Mouse (Mus musculus): Measurements from ENCODE around the gene Mrpl33. TPM values are rescaled to one million over a fixed set of nuclear protein-coding genes. Genes with fewer than 3 reads are reported as not detected.

The Mrpl33 gene
- polyA plus RNA-seq, 1 experiment from 2014 or later = 211 TPM

DNA sequence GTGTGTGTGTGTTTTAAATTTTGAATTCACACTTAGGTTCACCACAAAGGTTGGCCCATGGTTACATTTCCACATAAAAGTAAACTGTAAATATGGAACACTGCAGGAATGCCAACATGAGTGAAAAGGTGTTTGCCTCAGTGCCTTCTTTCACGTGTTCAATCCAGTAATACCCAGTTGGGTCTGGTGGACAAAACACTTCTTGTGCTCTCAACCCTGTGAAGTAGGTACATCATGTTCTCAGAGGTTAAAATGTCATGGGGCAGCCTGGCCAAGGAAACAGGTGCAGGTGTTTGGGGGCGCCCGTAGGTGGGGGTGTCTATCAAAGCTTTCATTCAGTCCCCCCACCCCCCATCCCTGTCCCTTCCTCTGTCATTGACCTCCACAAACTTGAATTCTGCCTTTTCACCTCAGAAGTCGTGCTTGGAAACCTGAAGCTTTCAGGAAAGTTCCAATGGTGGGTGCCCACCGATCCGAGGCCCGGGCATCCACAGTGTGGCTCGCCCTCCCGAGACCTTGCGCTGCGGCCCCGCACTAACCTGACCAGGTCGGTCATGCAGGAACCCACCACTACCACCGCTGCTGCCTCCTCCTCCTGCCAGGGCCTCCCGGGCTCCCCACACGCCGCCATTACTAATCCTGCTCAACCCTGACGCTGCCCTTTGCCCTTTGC is 100.4 kb downstream of the Mrpl33 start, which contains the start of gene Rbks:
Rbks (minus strand) TSS at position 657 of the 673 bp plus-strand sequence.
- peak; percentile 75 for ATAC-seq
- peak within 1 kb of the TSS; percentile 74 for H3K4me2 ChIP-seq (ENCODE audit: low read length)
- H3K4me1 ChIP-seq (ENCODE audit: control insufficient read depth, insufficient read depth, low read length) = peaks cover 8% of the 10 kb centered on the region
- H3K4me3 ChIP-seq (ENCODE audit: low read depth, low read length) = peak within 1 kb of the TSS; percentile 82
- H3K36me3 ChIP-seq (ENCODE audit: control insufficient read depth, insufficient read depth, low read length) = no peaks in the 10 kb centered on the region
- peak within 1 kb of the TSS; percentile 92 for H3K27ac ChIP-seq (ENCODE audit: low read length)
- 5% methylated on average over 18 of the region's 18 CpGs for WGBS
- no peaks in the 10 kb centered on the region for H3K27me3 ChIP-seq (ENCODE audit: control insufficient read depth, insufficient read depth, low read depth, low read length)
- peak within 1 kb of the TSS; percentile 95 for H3K9ac ChIP-seq (ENCODE audit: low read depth, low read length)
- no peaks in the 10 kb centered on the region for H3K9me3 ChIP-seq (replicated peaks; ENCODE audit: control insufficient read depth, low read length, poor library complexity, severe bottlenecking)

DNA sequence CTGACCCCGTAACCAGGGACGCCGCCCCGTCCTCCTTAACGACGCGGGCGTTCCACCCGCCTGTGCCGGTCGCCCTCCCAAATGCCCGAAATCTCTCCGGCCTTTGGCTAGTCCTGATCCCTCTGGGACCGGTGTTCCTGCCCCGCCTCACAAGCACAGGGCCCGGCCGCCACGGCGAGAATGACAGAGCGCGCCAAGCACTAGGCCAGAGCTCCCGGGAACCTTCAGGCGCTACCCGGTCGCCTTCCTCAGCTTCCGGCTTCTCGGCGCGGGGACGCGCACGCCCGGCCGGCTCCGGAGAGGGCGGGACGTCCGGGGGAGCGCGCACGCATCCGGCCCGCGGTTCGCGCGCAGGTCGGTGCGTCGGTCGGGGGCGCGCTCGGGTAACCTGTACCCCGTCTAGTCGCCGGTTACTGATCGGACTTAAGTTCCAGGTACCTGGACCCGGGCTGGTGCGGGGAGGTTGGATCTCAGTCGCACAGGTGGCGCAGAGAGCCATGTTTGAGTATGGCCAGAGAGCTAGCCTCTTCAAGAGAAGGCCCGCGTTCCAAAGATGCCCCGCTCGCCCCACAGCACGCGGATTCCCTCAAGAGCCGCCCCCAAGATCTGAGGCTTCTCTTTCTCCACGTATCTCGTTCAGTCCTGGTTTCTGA is 101.0 kb downstream of the Mrpl33 start, which contains the start of gene Babam2:
Babam2 (plus strand) TSS at position 41 of the 653 bp plus-strand sequence.
- WGBS = 0% methylated on average over 71 of the region's 71 CpGs
- H3K4me1 ChIP-seq (ENCODE audit: control insufficient read depth, insufficient read depth, low read length) = peaks cover 8% of the 10 kb centered on the region
- H3K9me3 ChIP-seq (replicated peaks; ENCODE audit: control insufficient read depth, low read length, poor library complexity, severe bottlenecking) = no peaks in the 10 kb centered on the region
- H3K4me3 ChIP-seq (ENCODE audit: low read depth, low read length) = peak within 1 kb of the TSS; percentile 82
- peak; percentile 96 for ATAC-seq
- H3K36me3 ChIP-seq (ENCODE audit: control insufficient read depth, insufficient read depth, low read length) = no peaks in the 10 kb centered on the region
- H3K27me3 ChIP-seq (ENCODE audit: control insufficient read depth, insufficient read depth, low read depth, low read length) = no peaks in the 10 kb centered on the region
- peak within 1 kb of the TSS; percentile 95 for H3K9ac ChIP-seq (ENCODE audit: low read depth, low read length)
- peak within 1 kb of the TSS; percentile 92 for H3K27ac ChIP-seq (ENCODE audit: low read length)
- peak within 1 kb of the TSS; percentile 74 for H3K4me2 ChIP-seq (ENCODE audit: low read length)

DNA sequence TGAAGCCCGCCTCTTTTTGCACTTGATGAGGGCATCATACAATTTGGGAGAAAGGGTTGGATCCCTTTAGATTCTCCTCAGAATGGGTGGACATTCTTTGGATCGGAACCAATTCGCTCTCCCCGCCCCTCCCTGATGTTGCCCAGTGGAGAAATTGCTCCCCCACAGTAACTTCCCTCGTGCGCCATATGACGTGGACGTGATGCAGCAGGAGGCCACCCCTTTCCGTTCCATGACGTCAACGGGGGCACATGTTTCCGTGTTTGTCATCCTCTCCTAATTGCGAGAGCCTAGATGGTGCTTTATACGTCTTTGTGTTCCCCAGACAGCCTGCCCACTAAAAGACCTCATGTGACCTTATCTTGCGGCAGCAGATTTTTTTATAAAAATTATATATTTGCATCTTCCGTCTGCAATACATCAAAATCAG is 101.6 kb downstream of the Mrpl33 start:
- Histone ChIP-seq H3K9me3 (replicated peaks; ENCODE audit: control insufficient read depth, low read length, poor library complexity, severe bottlenecking) (no peaks in the 10 kb centered on the region), H3K9ac (ENCODE audit: low read depth, low read length) (peak overlapping the region; percentile 95), H3K27me3 (ENCODE audit: control insufficient read depth, insufficient read depth, low read depth, low read length) (no peaks in the 10 kb centered on the region), H3K36me3 (ENCODE audit: control insufficient read depth, insufficient read depth, low read length) (peaks cover 2% of the 10 kb centered on the region; the same call in 1 of the 2 replicates), H3K4me1 (ENCODE audit: control insufficient read depth, insufficient read depth, low read length) (peaks cover 8% of the 10 kb centered on the region), H3K27ac (ENCODE audit: low read length) (peak overlapping the region; percentile 92), H3K4me2 (ENCODE audit: low read length) (peak overlapping the region; percentile 74), H3K4me3 (ENCODE audit: low read depth, low read length) (peak overlapping the region; percentile 82)
- ATAC-seq = peak; percentile 89
- 4% methylated on average over 16 of the region's 16 CpGs for WGBS

DNA sequence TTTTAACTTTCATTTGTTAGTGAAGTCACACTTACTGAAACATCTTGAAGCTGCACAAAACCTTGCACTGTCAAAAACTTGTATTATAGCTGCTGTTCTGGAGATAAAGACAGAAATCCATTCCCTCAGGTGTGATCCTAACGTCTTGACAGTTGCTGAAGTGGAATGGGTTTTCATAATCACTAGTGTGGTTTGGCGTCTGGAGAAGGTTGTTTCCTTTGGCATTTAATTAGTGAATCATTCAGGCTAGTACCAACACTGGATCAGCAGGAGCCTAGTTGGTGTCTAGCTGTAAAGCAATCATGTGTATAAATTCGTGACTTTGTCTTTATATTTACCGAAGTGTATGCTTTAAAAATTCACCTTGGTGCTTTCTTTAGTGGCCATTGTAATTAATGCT is 102.2 kb downstream of the Mrpl33 start:
- no peak for ATAC-seq
- Histone ChIP-seq H3K4me1 (ENCODE audit: control insufficient read depth, insufficient read depth, low read length) (peaks cover 8% of the 10 kb centered on the region), H3K4me2 (ENCODE audit: low read length) (peak overlapping the region; percentile 74), H3K4me3 (ENCODE audit: low read depth, low read length) (no peak overlapping the region; the same call in 1 of the 2 replicates), H3K27me3 (ENCODE audit: control insufficient read depth, insufficient read depth, low read depth, low read length) (no peaks in the 10 kb centered on the region), H3K27ac (ENCODE audit: low read length) (no peak overlapping the region), H3K9ac (ENCODE audit: low read depth, low read length) (no peak overlapping the region), H3K9me3 (replicated peaks; ENCODE audit: control insufficient read depth, low read length, poor library complexity, severe bottlenecking) (no peaks in the 10 kb centered on the region), H3K36me3 (ENCODE audit: control insufficient read depth, insufficient read depth, low read length) (peaks cover 3% of the 10 kb centered on the region; the same call in 1 of the 2 replicates)
- 42% methylated on average over 4 of the region's 4 CpGs for WGBS

DNA sequence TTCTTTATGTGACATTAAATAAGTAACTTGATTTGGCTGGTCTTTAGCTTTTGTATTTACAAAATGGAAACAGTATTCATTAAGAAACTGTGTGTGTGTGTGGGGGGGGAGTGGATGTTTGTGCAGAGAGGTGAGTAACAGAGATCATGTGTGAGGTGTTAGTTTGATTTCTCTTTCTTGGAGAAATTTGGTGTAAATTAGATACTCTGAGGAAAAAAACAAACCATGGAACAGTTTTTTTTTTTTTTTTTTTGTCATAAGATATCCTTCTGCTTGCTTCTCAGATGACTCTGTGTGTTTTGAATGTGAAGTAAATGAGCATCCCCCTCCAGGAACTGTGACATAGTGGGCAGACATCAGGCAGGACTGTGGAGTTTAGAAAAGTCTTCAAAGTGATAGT is 102.7 kb downstream of the Mrpl33 start:
- Histone ChIP-seq H3K27ac (ENCODE audit: low read length) (no peak overlapping the region), H3K9me3 (replicated peaks; ENCODE audit: control insufficient read depth, low read length, poor library complexity, severe bottlenecking) (no peaks in the 10 kb centered on the region), H3K4me1 (ENCODE audit: control insufficient read depth, insufficient read depth, low read length) (peaks cover 8% of the 10 kb centered on the region), H3K4me2 (ENCODE audit: low read length) (no peak overlapping the region), H3K36me3 (ENCODE audit: control insufficient read depth, insufficient read depth, low read length) (peaks cover 3% of the 10 kb centered on the region; the same call in 1 of the 2 replicates), H3K4me3 (ENCODE audit: low read depth, low read length) (no peak overlapping the region), H3K9ac (ENCODE audit: low read depth, low read length) (no peak overlapping the region), H3K27me3 (ENCODE audit: control insufficient read depth, insufficient read depth, low read depth, low read length) (no peaks in the 10 kb centered on the region)
- ATAC-seq = no peak

DNA sequence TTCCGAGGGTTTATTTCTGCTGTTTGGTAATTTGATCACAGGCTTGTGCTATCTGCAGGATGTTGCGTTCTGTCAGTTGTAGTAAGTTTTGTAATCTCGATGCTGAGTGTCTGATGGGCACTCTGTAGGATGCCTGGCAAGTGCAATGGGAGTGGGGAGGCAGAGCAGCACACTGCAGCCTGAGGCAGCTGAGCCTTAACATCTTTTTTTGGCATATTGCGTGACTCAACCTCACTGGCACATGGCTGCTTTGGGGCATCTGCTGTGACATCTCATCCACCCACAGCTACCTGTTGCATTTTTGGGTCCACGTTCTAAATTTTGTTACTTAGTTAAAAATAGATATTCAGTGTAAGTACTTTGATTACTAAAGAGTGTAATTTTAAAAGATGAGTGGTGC is 108.2 kb downstream of the Mrpl33 start:
- no peaks in the 10 kb centered on the region for H3K4me1 ChIP-seq (ENCODE audit: control insufficient read depth, insufficient read depth, low read length)
- no peak for ATAC-seq
- no peaks in the 10 kb centered on the region for H3K9me3 ChIP-seq (replicated peaks; ENCODE audit: control insufficient read depth, low read length, poor library complexity, severe bottlenecking)
- no peak overlapping the region for H3K9ac ChIP-seq (ENCODE audit: low read depth, low read length)
- H3K4me2 ChIP-seq (ENCODE audit: low read length) = no peak overlapping the region
- H3K4me3 ChIP-seq (ENCODE audit: low read depth, low read length) = no peak overlapping the region
- no peak overlapping the region for H3K27ac ChIP-seq (ENCODE audit: low read length)
- peaks cover 3% of the 10 kb centered on the region; the same call in 1 of the 2 replicates for H3K36me3 ChIP-seq (ENCODE audit: control insufficient read depth, insufficient read depth, low read length)
- 95% methylated on average over 5 of the region's 5 CpGs for WGBS
- no peaks in the 10 kb centered on the region for H3K27me3 ChIP-seq (ENCODE audit: control insufficient read depth, insufficient read depth, low read depth, low read length)

DNA sequence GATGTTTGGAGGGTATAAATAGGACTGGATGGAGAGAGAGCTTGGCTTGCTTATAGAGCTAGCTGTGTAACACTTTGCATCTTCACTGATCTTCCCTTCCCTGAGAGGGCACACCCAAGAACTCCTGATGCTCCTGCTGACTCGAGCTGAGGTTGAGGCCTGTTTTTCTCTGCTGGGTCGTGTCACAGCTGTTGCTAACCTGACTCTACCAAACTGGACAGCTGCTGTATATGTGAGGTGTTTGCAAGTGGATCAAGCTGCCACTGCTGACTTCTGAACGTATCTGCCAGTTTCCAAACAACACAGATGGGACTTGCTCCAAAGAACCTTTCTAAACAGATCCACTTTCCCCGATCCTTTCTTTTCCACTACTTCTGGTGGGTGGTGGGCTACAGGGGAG is 110.1 kb downstream of the Mrpl33 start:
- Histone ChIP-seq H3K9ac (ENCODE audit: low read depth, low read length) (no peak overlapping the region), H3K4me1 (ENCODE audit: control insufficient read depth, insufficient read depth, low read length) (no peaks in the 10 kb centered on the region), H3K36me3 (ENCODE audit: control insufficient read depth, insufficient read depth, low read length) (peaks cover 3% of the 10 kb centered on the region; the same call in 1 of the 2 replicates), H3K9me3 (replicated peaks; ENCODE audit: control insufficient read depth, low read length, poor library complexity, severe bottlenecking) (no peaks in the 10 kb centered on the region), H3K4me2 (ENCODE audit: low read length) (no peak overlapping the region), H3K27ac (ENCODE audit: low read length) (no peak overlapping the region), H3K27me3 (ENCODE audit: control insufficient read depth, insufficient read depth, low read depth, low read length) (no peaks in the 10 kb centered on the region), H3K4me3 (ENCODE audit: low read depth, low read length) (no peak overlapping the region)
- no peak for ATAC-seq
- WGBS = 82% methylated on average over 4 of the region's 4 CpGs

DNA sequence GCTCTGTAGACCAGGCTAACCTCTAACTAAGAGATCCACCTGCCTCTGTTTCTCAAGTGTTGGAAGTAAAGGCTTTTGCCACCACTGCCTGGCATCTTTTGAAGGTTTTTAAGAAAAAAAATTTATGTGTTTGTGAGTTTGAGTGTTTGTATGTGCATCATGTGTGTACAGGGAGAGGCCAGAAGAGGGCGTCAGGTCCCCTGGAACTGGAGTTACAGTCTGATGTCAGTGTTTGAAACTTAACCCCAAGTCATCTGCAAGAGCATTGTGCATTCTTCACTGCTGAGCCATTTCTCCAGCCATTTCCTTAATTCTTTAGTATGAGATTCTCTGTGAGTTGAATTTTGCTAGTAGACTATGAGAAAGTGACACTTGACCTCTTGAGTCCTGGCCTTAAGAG is 112.7 kb downstream of the Mrpl33 start:
- WGBS = 70% methylated on average over 1 of the region's 1 CpGs
- H3K36me3 ChIP-seq (ENCODE audit: control insufficient read depth, insufficient read depth, low read length) = no peaks in the 10 kb centered on the region; the same call in 1 of the 2 replicates
- ATAC-seq = no peak

DNA sequence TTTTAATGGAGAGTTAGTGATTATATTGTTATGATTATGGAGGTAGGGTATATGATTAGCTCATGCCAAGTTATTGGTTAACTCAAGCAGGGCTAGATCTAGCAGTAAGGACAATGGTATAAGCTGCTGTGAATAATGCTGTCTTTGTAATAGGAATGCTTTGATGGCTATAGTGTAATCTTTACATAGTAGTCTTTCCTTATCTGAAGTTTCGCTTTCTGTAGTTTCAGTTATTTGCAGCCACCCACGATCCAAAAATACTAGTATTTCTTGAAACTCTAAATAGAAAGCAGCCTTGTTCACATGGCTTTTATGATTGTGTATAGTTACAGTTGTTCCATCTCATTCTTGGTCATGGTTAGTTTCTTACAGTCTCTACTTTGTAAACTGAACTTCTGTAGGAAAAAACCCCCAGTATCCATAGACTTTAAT is 116.6 kb downstream of the Mrpl33 start:
- H3K9ac ChIP-seq (ENCODE audit: low read depth, low read length) = no peak overlapping the region
- ATAC-seq = no peak
- no peak overlapping the region for H3K4me2 ChIP-seq (ENCODE audit: low read length)
- H3K9me3 ChIP-seq (replicated peaks; ENCODE audit: control insufficient read depth, low read length, poor library complexity, severe bottlenecking) = no peaks in the 10 kb centered on the region
- 84% methylated on average over 2 of the region's 2 CpGs for WGBS
- no peaks in the 10 kb centered on the region for H3K36me3 ChIP-seq (ENCODE audit: control insufficient read depth, insufficient read depth, low read length)
- H3K4me3 ChIP-seq (ENCODE audit: low read depth, low read length) = no peak overlapping the region
- H3K4me1 ChIP-seq (ENCODE audit: control insufficient read depth, insufficient read depth, low read length) = no peaks in the 10 kb centered on the region
- no peaks in the 10 kb centered on the region for H3K27me3 ChIP-seq (ENCODE audit: control insufficient read depth, insufficient read depth, low read depth, low read length)
- H3K27ac ChIP-seq (ENCODE audit: low read length) = no peak overlapping the region

More for the DNA sequence above, 112.7 kb downstream of the Mrpl33 start:
- Histone ChIP-seq H3K4me3 (ENCODE audit: low read depth, low read length) (no peak overlapping the region), H3K27me3 (ENCODE audit: control insufficient read depth, insufficient read depth, low read depth, low read length) (no peaks in the 10 kb centered on the region), H3K27ac (ENCODE audit: low read length) (no peak overlapping the region), H3K9ac (ENCODE audit: low read depth, low read length) (no peak overlapping the region), H3K4me1 (ENCODE audit: control insufficient read depth, insufficient read depth, low read length) (no peaks in the 10 kb centered on the region), H3K9me3 (replicated peaks; ENCODE audit: control insufficient read depth, low read length, poor library complexity, severe bottlenecking) (no peaks in the 10 kb centered on the region), H3K4me2 (ENCODE audit: low read length) (no peak overlapping the region)

Data from midbrain, embryonic 16.5 days (tissue).